Comparison of ENCODE assay signal across 9 mouse cellular contexts in genomic region chr9:35131637-35132397, GRCm38 (mm10). TPM values are rescaled to one million over a fixed set of nuclear protein-coding genes. Genes with fewer than 3 reads are reported as not detected.
DNase-seq lines count a peak whose midpoint lies in the region; ATAC-seq lines count a peak whose summit lies in the region.
"Had no signal": no experiment of that assay in that cellular context is flagged by ENCODE, and none has a peak within 500 bp of the region (broad histone marks: within the 10 kb centered on the region; RNA-seq: fewer than 3 reads in every experiment).

No protein-coding gene starts in this region.

- H3K4me1 ChIP-seq in hindbrain, embryonic 16.5 days (ENCODE audit: control insufficient read depth, insufficient read depth, low read depth, low read length) = no peaks in the 10 kb centered on the region
- H3K4me1 ChIP-seq in hindbrain, embryonic 14.5 days (replicated peaks; ENCODE audit: control insufficient read depth, insufficient read depth, low read length) = no peaks in the 10 kb centered on the region; the same call in 1 of the 2 replicates
- H3K4me1 ChIP-seq: hindbrain, embryonic 12.5 days had no signal

- H3K27ac ChIP-seq in hindbrain, embryonic 16.5 days (ENCODE audit: low read depth, low read length) = no peak overlapping the region
- no peak overlapping the region for H3K27ac ChIP-seq in hindbrain, embryonic 14.5 days
- H3K27ac ChIP-seq: hindbrain, embryonic 12.5 days had no signal

- no peaks in the 10 kb centered on the region for H3K36me3 ChIP-seq in hindbrain, embryonic 16.5 days (ENCODE audit: control insufficient read depth, insufficient read depth, low read length)
- H3K36me3 ChIP-seq in hindbrain, embryonic 14.5 days (replicated peaks; ENCODE audit: control insufficient read depth, insufficient read depth) = peaks cover 11% of the 10 kb centered on the region; the same call in 1 of the 2 replicates

- H3K4me3 ChIP-seq in hindbrain, embryonic 16.5 days (ENCODE audit: low read length) = no peak overlapping the region
- no peak overlapping the region for H3K4me3 ChIP-seq in hindbrain, embryonic 14.5 days (replicated peaks; ENCODE audit: low read length)
- H3K4me3 ChIP-seq: hindbrain, embryonic 12.5 days had no signal

- no peaks in the 10 kb centered on the region for H3K9me3 ChIP-seq in hindbrain, embryonic 16.5 days (ENCODE audit: control insufficient read depth, low read length)
- no peaks in the 10 kb centered on the region for H3K9me3 ChIP-seq in hindbrain, embryonic 14.5 days (ENCODE audit: control insufficient read depth, low read length)
- H3K9me3 ChIP-seq: hindbrain, embryonic 12.5 days had no signal

- 88% methylated on average over 16 of the region's 16 CpGs for WGBS in hindbrain, embryonic 16.5 days
- WGBS in hindbrain, embryonic 14.5 days = 90% methylated on average over 16 of the region's 16 CpGs

- no peak overlapping the region for H3K9ac ChIP-seq in hindbrain, embryonic 16.5 days (ENCODE audit: low read depth, low read length)
- H3K9ac ChIP-seq in hindbrain, embryonic 14.5 days = no peak overlapping the region
- H3K9ac ChIP-seq: hindbrain, embryonic 12.5 days had no signal

- H3K27me3 ChIP-seq in hindbrain, embryonic 16.5 days (replicated peaks; ENCODE audit: control insufficient read depth, insufficient read depth, low read length) = no peaks in the 10 kb centered on the region
- H3K27me3 ChIP-seq in hindbrain, embryonic 14.5 days (ENCODE audit: control insufficient read depth, insufficient read depth, low read length) = no peaks in the 10 kb centered on the region
- H3K27me3 ChIP-seq: hindbrain, embryonic 12.5 days had no signal

- peak; percentile 40 for DNase-seq in adrenal gland, adult 2 months
- no peak for DNase-seq in adrenal gland, adult 8-10 months
- no peak for DNase-seq in hindbrain, embryonic 14.5 days (ENCODE audit: low spot score)
- peak; percentile 34 for DNase-seq in lung, postnatal 10 days
- no peak for DNase-seq in lung, postnatal 14 days
- DNase-seq in urinary bladder, postnatal 36 days (ENCODE audit: low spot score in 2 of 2) = no peak
- DNase-seq in ovary, postnatal 36 days (ENCODE audit: low spot score) = no peak

- peak; percentile 41 for ATAC-seq in hindbrain, embryonic 16.5 days
- no peak for ATAC-seq in hindbrain, embryonic 14.5 days (ENCODE audit: low FRiP score)

- H3K4me2 ChIP-seq in hindbrain, embryonic 16.5 days (ENCODE audit: low read length) = no peak overlapping the region
- no peak overlapping the region for H3K4me2 ChIP-seq in hindbrain, embryonic 14.5 days (replicated peaks)
- H3K4me2 ChIP-seq: hindbrain, embryonic 12.5 days had no signal

RNA-seq across cellular contexts. Expression of gene St3gal4, which starts 12.7 kb away (rescaled TPM):
- 10 to 100 TPM; 18.6 to 45.7 TPM for total RNA-seq in adrenal gland, adult 2 months (2021)
- 22.2 and 31.6 TPM in 2 replicates for polyA plus RNA-seq in adrenal gland, adult 2 months (2012; rRNA removed)
- 10 to 100 TPM; 32.8 to 55.5 (median 44.3) TPM for total RNA-seq in adrenal gland, adult 8-10 months (2022)
- 15.1 and 16.1 TPM in 2 replicates for polyA plus RNA-seq in hindbrain, embryonic 16.5 days (2015; fragmentation: Nextera tagmentation; extraction: Ambion mirVana)
- 12.8 and 13.5 TPM in 2 replicates for polyA plus RNA-seq in hindbrain, embryonic 14.5 days (2014; fragmentation: Nextera tagmentation; extraction: Ambion mirVana)

RNA-seq across cellular contexts. Expression of gene Dcps, which starts 44.0 kb away (rescaled TPM):
- total RNA-seq in adrenal gland, adult 2 months (2021) = 10 to 100 TPM; 18.3 to 26.8 TPM
- 21.1 and 22.2 TPM in 2 replicates for polyA plus RNA-seq in adrenal gland, adult 2 months (2012; rRNA removed)
- 10 to 100 TPM; 23.6 to 34.1 (median 29.9) TPM for total RNA-seq in adrenal gland, adult 8-10 months (2022)
- 73.5 and 74.4 TPM in 2 replicates for polyA plus RNA-seq in hindbrain, embryonic 16.5 days (2015; fragmentation: Nextera tagmentation; extraction: Ambion mirVana)
- polyA plus RNA-seq in hindbrain, embryonic 14.5 days (2014; fragmentation: Nextera tagmentation; extraction: Ambion mirVana) = 71.6 and 74.4 TPM in 2 replicates

Comparison
In these comparisons a context has a peak if more than half of its experiments do, and no peak if none do; other contexts are left out.
1. DNase-seq: peak in adrenal gland, adult 2 months (single experiment) and lung, postnatal 10 days (single experiment); none in adrenal gland, adult 8-10 months (single experiment), hindbrain, embryonic 14.5 days (single experiment), lung, postnatal 14 days (single experiment), urinary bladder, postnatal 36 days (0 of 2) and ovary, postnatal 36 days (single experiment).